Mouse (Mus musculus) cerebellum, adult 11-12 months (tissue): ENCODE measurements at regions not wholly inside any gene's neighbourhood (a gene's known extent, or its start where the extent isn't known, plus 50 kb on each side); places are given as distances from the start of the nearest gene placed in this dataset.

Source experiments
- DNase-seq: peaks from one replicate; pipeline ENCODE4 v3.0.0; 2022

DNA sequence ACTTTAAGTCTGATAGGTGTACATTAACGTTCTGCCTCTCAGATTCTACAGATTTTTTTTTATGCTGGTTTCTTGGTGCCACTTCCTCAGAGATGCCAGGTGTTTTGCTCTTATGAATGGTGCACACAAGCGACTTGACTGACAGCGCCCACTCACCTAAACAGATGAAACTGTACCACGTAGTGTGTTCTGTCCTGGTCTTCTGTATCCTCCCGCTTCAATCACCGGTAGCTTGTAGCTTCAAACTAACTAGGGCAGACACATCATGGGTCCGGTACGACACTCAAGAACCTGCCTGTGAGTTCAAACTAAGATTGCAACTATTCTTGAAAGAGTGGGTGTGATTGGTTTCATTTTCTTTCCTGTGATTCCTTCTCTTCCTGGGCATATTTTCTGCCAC is 198.0 kb upstream of the Satb1 start:
- DNase-seq = no peak

- DNase-seq = no peak
Measured at GRCm38 (mm10) chr17:51986920-51987319, 153.8 kb upstream of the Satb1 start.

DNA sequence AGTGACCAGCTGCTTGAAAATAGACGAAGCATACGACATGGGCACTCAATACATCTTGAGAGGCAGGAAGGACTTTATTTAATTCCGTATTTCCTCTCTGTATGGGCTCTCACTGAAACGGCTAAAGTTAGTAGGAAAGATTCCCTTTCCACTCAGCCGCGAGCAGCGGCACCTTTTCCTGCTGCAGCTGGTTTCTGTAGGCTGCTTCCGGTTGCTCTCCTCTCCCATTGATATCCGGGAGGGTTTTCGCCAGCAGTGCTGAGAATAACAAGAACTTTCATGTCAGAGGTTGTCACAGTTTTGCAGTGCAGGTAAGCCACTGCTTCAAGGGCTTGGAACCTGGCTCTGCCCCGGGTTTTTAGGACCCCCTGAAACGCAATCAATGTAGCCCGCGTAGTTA is 153.1 kb upstream of the Satb1 start:
- no peak for DNase-seq

DNA sequence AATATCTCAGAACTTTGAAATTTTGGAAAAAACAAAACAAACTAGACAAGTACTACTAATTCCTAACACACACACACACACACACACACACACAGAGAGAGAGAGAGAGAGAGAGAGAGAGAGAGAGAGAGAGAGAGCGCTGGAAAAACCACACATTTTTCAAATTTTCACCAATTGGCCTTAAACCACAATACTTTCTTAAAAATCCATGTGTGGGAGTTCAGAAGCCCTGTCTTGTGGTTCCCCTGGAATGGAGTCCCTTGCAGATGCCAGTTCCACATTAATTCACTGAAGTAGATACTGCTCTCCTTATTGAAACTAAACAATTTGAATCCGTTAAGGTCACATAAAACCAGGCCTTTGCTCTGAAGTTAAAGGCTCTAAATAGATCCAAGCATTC is 146.0 kb upstream of the Satb1 start:
- DNase-seq = no peak

- no peak for DNase-seq
Measured at GRCm38 (mm10) chr17:51971444-51971843, 138.4 kb upstream of the Satb1 start.

DNA sequence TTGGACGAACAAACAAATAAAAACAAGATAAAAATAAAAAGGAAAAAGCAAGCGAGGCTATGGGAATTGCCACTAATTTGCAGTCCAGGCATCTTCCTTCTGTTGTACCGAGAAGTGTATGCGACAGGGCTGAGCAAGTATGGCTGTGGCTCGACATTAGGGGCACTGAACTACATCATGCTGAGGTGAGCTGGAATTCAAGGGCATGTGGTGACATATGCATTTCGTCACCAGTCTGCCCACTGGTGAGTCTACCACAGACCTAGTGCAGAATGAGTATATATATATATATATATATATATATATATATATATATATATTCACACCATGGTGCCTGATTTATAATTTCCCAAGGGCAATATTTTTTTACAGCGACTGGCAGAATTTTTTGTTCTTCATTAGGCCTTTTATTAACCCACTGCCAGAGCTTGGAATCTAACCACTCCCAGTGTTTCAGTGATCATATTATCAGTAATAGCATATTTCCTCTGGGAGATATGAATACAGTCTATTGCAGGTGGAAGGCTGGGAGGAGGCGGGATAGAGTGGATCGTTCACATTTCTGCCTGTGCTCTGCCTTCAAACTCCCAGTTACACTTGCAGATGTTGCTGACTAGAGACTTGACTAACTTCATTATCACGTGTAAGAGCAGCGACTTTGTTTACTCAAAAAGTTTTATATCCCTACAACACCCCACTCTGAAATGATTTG is 133.6 kb upstream of the Satb1 start:
- DNase-seq = no peak

- no peak for DNase-seq
Measured at GRCm38 (mm10) chr17:51962529-51963110, 129.5 kb upstream of the Satb1 start.

GRCm38 (mm10) chr17:51961337-51961736 is 128.2 kb upstream of the Satb1 start:
- no peak for DNase-seq

DNA sequence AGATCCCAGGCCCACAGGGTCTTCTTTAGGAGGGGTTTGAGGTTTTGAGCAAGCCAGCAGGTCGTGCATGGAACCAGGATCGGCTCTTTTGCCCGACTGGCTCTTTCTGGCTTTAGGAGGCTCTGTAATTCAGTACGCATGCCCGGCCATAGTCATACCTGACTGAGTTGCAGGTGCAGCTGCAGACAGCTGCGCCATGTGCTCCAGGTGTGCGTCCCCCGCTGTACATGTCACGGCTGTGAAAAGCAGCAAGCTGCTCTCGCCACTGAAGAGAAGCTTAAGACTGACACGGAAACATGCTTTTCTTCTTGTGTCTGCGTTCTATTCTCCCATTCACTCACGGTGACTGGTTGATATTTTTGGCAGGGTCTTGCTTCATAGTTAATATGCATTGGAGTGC is 123.2 kb upstream of the Satb1 start:
- DNase-seq = no peak

DNA sequence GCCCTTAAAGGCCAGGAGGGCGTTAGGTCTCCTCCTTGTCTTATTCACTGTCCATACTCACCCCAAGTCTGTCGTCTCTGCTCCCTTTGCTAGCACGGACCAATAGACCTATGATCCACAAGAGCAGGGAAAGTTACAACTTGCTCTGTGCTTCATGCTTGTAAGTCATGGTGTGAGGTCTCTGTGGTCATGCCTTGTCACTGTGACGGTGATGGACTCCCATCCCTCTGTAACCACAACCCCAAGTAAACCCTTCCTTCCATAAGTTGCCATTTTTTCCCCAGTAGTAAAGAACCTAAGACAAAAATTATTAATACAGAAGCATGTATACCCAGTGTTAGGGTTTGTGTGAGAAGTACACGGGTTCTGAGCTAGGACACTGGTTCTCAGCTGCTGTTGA is 104.6 kb upstream of the Satb1 start:
- no peak for DNase-seq

DNA sequence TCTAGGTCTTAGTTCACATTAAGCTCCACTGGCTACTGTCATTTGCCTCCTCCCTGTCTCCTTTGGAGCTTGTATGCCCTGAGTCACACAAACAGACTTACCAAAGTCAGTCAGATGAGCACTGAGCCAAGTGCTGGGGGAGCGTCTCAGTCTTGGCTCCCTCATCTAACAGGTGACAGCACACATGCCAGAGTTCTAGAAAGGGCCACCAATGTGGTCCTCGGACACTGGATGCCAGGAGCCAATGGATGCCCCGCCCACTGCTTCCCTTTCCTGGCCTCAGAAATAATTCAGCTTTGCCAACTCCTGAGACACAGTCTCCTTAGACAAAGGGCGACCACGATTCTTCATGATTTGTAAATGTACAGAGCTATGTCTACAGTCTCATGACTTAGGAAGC is 103.0 kb upstream of the Satb1 start:
- DNase-seq = no peak

DNA sequence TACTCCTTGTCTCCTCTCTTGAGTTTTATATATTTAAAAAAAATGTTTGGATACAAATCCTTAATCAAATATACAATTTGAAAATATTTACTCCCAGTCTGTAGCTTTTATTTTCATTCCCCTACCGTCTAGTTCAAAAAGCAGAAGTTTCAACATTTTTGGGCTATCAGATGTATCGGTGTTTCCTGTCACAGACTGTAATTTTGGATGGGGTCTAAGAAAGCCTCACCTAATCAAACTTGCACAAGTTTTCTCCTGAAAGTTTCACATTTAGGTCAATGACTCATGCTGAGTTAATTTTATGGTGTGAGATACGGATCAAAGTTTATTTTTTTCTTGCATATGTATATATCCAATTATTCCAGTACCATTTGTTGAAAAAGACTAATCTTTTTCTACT is 93.3 kb upstream of the Satb1 start:
- DNase-seq = no peak

GRCm38 (mm10) chr17:51907031-51907430 is 73.9 kb upstream of the Satb1 start:
- no peak for DNase-seq

DNA sequence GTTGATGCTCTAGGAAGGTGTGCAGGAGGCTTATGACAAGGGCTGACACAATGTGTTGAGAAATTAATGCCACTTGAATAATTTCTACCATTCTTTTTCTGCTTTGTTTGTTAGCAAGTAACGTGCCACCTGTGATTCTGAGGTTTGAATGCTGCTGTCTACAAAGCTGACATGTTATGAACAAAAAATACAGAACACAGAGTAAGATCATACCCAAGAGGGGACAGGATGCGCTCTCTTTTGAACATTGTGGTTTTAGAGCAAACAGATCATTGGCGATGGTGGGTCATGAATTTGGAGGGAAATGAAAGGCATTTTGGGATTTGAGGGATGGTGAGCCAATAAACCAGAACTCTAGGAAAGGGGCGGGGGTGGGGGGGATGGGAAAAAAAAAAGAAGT is 73.3 kb upstream of the Satb1 start:
- DNase-seq = no peak

- DNase-seq = no peak
Measured at GRCm38 (mm10) chr17:51903885-51904284, 70.8 kb upstream of the Satb1 start.

DNA sequence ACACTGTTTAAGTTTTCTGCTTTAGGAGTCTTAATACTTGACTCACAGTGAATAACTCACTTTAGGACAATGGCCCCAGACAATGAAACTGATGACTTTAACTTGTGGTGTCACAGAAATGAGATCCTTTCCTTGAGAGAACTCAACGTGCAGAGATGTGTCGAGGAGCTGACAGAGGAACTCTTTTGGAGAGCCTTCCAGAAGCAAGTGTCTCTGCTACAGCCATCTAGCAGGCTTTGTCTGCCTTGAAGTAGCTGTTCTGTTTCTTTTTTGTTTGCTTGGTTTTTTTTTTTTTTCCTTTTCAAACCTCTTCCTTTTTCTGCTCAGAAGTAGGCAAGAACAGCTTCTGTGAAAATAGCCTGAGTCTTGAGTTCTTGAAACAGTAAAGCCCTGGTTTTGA is 66.3 kb upstream of the Satb1 start:
- no peak for DNase-seq

DNA sequence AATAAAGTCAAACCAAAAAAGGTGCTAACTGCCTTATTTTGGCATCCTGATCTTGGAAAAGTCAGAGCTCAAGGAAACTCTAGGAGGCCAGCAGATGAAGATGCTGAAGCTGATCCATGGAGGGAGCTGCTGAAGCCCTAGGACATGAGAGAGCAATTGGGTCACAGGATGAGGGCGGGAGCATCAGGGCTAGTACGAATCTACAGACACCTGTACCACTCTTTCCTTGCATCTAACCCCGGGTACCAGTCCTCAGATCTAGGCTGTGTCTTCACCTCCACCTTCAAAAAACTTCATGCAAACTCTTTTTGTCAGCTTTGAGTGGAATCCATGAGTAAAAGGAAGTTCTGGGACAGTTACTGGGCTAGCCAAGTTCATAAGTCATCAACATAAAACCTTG is 63.1 kb upstream of the Satb1 start:
- no peak for DNase-seq

- DNase-seq = no peak
Measured at GRCm38 (mm10) chr17:51894278-51894677, 61.2 kb upstream of the Satb1 start.

DNA sequence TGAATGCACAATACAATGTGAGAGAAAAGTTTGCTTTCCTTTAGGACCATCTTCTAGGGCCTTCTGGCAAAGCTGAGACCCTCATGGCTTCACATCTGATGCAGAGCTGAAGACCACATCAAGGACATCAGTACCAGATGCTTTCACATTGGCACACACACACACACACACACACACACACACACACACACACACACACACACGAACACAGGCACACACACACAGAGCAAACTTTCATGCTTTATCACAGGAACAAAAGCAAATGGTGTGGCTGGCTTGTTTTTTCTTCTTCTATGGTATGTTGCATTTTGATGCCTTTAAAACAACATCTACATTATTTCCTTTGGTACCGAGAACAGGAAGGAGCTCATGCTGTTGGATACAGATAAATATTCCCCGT is 59.8 kb upstream of the Satb1 start:
- no peak for DNase-seq

DNA sequence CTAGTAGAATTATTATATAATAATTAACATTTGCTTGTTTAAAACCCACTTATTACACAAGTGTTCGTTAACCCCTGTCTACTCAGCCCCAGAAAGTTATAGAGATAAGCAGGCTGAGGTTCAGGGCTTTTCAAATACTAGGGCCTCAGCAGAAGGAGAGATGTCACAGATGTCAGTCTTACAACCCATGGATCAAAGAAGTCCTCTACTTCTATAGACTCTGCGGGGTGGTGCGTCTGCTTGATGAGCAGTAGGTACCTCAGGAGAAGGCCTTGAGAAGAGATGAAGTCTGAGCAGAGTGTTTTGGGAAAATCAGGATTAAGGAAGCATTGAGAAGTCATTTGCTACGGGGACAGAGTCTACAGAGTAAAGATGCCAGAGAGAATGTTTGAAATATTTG is 59.1 kb upstream of the Satb1 start:
- no peak for DNase-seq
